ENCODE assay signal across 19 mouse cellular contexts in genomic region chr19:60251197-60251596, GRCm38 (mm10). TPM values are rescaled to one million over a fixed set of nuclear protein-coding genes. Genes with fewer than 3 reads are reported as not detected.
A peak's percentile ranks its signal among the peaks of the same experiment; 100 is the strongest.
DNase-seq lines count a peak whose midpoint lies in the region; ATAC-seq and TF ChIP-seq lines count a peak whose summit lies in the region.
"Had no signal": no experiment of that assay in that cellular context is flagged by ENCODE, and none has a peak within 500 bp of the region (broad histone marks: within the 10 kb centered on the region; RNA-seq: fewer than 3 reads in every experiment).

No protein-coding gene starts in this region.

- H3K4me2 ChIP-seq in midbrain, embryonic 14.5 days (ENCODE audit: low read length): no peak overlapping the region
- H3K4me2 ChIP-seq in midbrain, embryonic 15.5 days: no peak overlapping the region
- H3K4me2 ChIP-seq in liver, embryonic 12.5 days: no peak overlapping the region
- H3K4me2 ChIP-seq: embryonic facial prominence, embryonic 15.5 days; heart, embryonic 11.5 days; midbrain, embryonic 12.5 days had no signal

- no peak overlapping the region for H3K27ac ChIP-seq in midbrain, embryonic 14.5 days (replicated peaks; ENCODE audit: low read depth, low read length)
- no peak overlapping the region for H3K27ac ChIP-seq in midbrain, embryonic 15.5 days
- H3K27ac ChIP-seq in liver, embryonic 12.5 days: no peak overlapping the region
- H3K27ac ChIP-seq: embryonic facial prominence, embryonic 15.5 days; forebrain, embryonic 10.5 days; macrophage; midbrain, embryonic 12.5 days had no signal

- no peaks in the 10 kb centered on the region for H3K9me3 ChIP-seq in midbrain, embryonic 14.5 days (ENCODE audit: control insufficient read depth, low read length)
- no peaks in the 10 kb centered on the region for H3K9me3 ChIP-seq in midbrain, embryonic 15.5 days
- H3K9me3 ChIP-seq in liver, embryonic 12.5 days (replicated peaks): no peaks in the 10 kb centered on the region
- H3K9me3 ChIP-seq: embryonic facial prominence, embryonic 15.5 days; forebrain, embryonic 10.5 days; midbrain, embryonic 12.5 days had no signal

- H3K4me1 ChIP-seq in midbrain, embryonic 14.5 days (ENCODE audit: control insufficient read depth, insufficient read depth, low read length): no peaks in the 10 kb centered on the region
- H3K4me1 ChIP-seq in midbrain, embryonic 15.5 days: no peaks in the 10 kb centered on the region; the same call in 1 of the 2 replicates
- H3K4me1 ChIP-seq in lung, adult 2 months (ENCODE audit: control insufficient read depth, insufficient read depth, low read length): 0 out of 2 replicates have a peak, but pooled peaks cover 3% of the 10 kb centered on the region
- no peaks in the 10 kb centered on the region for H3K4me1 ChIP-seq in liver, embryonic 12.5 days
- H3K4me1 ChIP-seq: embryonic facial prominence, embryonic 15.5 days; forebrain, embryonic 10.5 days; midbrain, embryonic 12.5 days had no signal

- no peaks in the 10 kb centered on the region for H3K36me3 ChIP-seq in midbrain, embryonic 14.5 days (ENCODE audit: control insufficient read depth, insufficient read depth, low read length)
- H3K36me3 ChIP-seq in midbrain, embryonic 15.5 days (replicated peaks): no peaks in the 10 kb centered on the region
- H3K36me3 ChIP-seq in liver, embryonic 12.5 days: no peaks in the 10 kb centered on the region
- H3K36me3 ChIP-seq: embryonic facial prominence, embryonic 15.5 days; forebrain, embryonic 10.5 days; midbrain, embryonic 12.5 days had no signal

- no peak for TF ChIP-seq POLR2A in lung, adult 2 months (IDR thresholded peaks at IDR 0.05; ENCODE audit: borderline replicate concordance, extremely low read depth, low read depth, low read length)

- no peak overlapping the region for H3K4me3 ChIP-seq in midbrain, embryonic 14.5 days (replicated peaks; ENCODE audit: low read depth, low read length)
- H3K4me3 ChIP-seq in midbrain, embryonic 15.5 days: no peak overlapping the region
- H3K4me3 ChIP-seq in lung, adult 2 months (replicated peaks; ENCODE audit: extremely low read depth, low read depth, low read length): no peak overlapping the region
- H3K4me3 ChIP-seq in liver, embryonic 12.5 days: no peak overlapping the region
- H3K4me3 ChIP-seq: embryonic facial prominence, embryonic 15.5 days; forebrain, embryonic 10.5 days; midbrain, embryonic 12.5 days had no signal

- peak; percentile 5 to 9 for DNase-seq in cerebellum, postnatal 14 days
- DNase-seq in cerebellum, postnatal 36 days: no peak
- DNase-seq in midbrain, embryonic 14.5 days: peak; percentile 21
- DNase-seq in lung, adult 2 months: peak; percentile 14
- DNase-seq in lung, postnatal 36 days: peak; percentile 50
- no peak for DNase-seq in layer of hippocampus, adult 9-11 months
- DNase-seq: adrenal gland, adult 2 months; heart, postnatal 14 days; kidney, adult 8-10 months; kidney, postnatal 25 days; liver; right cerebral cortex, postnatal 14 days had no signal

- WGBS in midbrain, embryonic 14.5 days: 69% methylated on average over 9 of the region's 9 CpGs
- WGBS in midbrain, embryonic 15.5 days: 55% methylated on average over 9 of the region's 9 CpGs
- 37% methylated on average over 9 of the region's 9 CpGs for WGBS in lung, adult 2 months
- whole genome bisulfite sequencing in liver, embryonic 12.5 days (ENCODE audit: insufficient replicate concordance): 65% methylated on average over 9 of the region's 9 CpGs

- no peak for ATAC-seq in midbrain, embryonic 14.5 days (ENCODE audit: low FRiP score, low TSS enrichment)
- ATAC-seq in midbrain, embryonic 15.5 days (replicated peaks): no peak
- ATAC-seq in liver, embryonic 12.5 days: no peak

- TF ChIP-seq CTCF in lung, adult 2 months (IDR thresholded peaks at IDR 0.05; ENCODE audit: insufficient read depth, low read length): no peak

- H3K27me3 ChIP-seq in midbrain, embryonic 14.5 days (ENCODE audit: control insufficient read depth, insufficient read depth, low read length): no peaks in the 10 kb centered on the region
- no peaks in the 10 kb centered on the region for H3K27me3 ChIP-seq in midbrain, embryonic 15.5 days (replicated peaks)
- peaks cover 3% of the 10 kb centered on the region; the same call in 1 of the 2 replicates for H3K27me3 ChIP-seq in liver, embryonic 12.5 days (replicated peaks)
- H3K27me3 ChIP-seq: embryonic facial prominence, embryonic 15.5 days; midbrain, embryonic 12.5 days had no signal

- H3K9ac ChIP-seq in midbrain, embryonic 14.5 days (replicated peaks; ENCODE audit: low read length): no peak overlapping the region
- no peak overlapping the region for H3K9ac ChIP-seq in midbrain, embryonic 15.5 days
- H3K9ac ChIP-seq in liver, embryonic 12.5 days: no peak overlapping the region
- H3K9ac ChIP-seq: embryonic facial prominence, embryonic 15.5 days; midbrain, embryonic 12.5 days had no signal

RNA-seq across cellular contexts. Expression of gene Fam204a, which starts 24.7 kb away (rescaled TPM):
- polyA plus RNA-seq in midbrain, embryonic 14.5 days (2014; fragmentation: Nextera tagmentation; extraction: Ambion mirVana): 91.5 and 98.1 TPM in 2 replicates
- polyA plus RNA-seq in midbrain, embryonic 15.5 days (2015; fragmentation: Nextera tagmentation; extraction: Ambion mirVana): 66.8 and 71.7 TPM in 2 replicates
- polyA plus RNA-seq in lung, adult 2 months (2012; rRNA removed): 8.4 and 9.3 TPM in 2 replicates
- polyA plus RNA-seq in liver, embryonic 12.5 days (2016; fragmentation: Nextera tagmentation; extraction: Ambion mirVana): 24.6 and 25.3 TPM in 2 replicates

Comparison
In these comparisons a context has a peak if more than half of its experiments do, and no peak if none do; other contexts are left out.
1. DNase-seq: peak in cerebellum, postnatal 14 days (2 of 2), midbrain, embryonic 14.5 days (single experiment), lung, adult 2 months (single experiment) and lung, postnatal 36 days (single experiment); none in cerebellum, postnatal 36 days (0 of 2) and layer of hippocampus, adult 9-11 months (single experiment).